In genomic region chr10:94992127-94992526, GRCm38 (mm10) we compare ENCODE assay signal across 8 mouse cellular contexts. TPM values are rescaled to one million over a fixed set of nuclear protein-coding genes. Genes with fewer than 3 reads are reported as not detected.
DNase-seq lines count a peak whose midpoint lies in the region; ATAC-seq and TF ChIP-seq lines count a peak whose summit lies in the region.

No protein-coding gene starts in this region.

- H3K27me3 ChIP-seq in embryonic facial prominence, embryonic 12.5 days, result 0 out of 2 replicates have a peak, but pooled peaks cover 3% of the 10 kb centered on the region
- H3K27me3 ChIP-seq in liver, adult 2 months (ENCODE audit: control insufficient read depth, insufficient read depth, low read length), result no peaks in the 10 kb centered on the region

- WGBS in embryonic facial prominence, embryonic 12.5 days, result 9% methylated on average over 9 of the region's 9 CpGs
- 10% methylated on average over 9 of the region's 9 CpGs for WGBS in liver, adult 2 months

- 0 out of 2 replicates have a peak, but pooled peaks cover 3% of the 10 kb centered on the region for H3K4me1 ChIP-seq in embryonic facial prominence, embryonic 12.5 days
- H3K4me1 ChIP-seq in liver, adult 2 months (ENCODE audit: control insufficient read depth, insufficient read depth, low read length), result peaks cover 8% of the 10 kb centered on the region

- peak overlapping the region; percentile 44 for H3K4me2 ChIP-seq in embryonic facial prominence, embryonic 12.5 days (replicated peaks)

- TF ChIP-seq POLR2A in liver, adult 2 months (IDR thresholded peaks at IDR 0.05; ENCODE audit: extremely low read depth, insufficient read depth, low read length), result no peak

- no peaks in the 10 kb centered on the region for H3K9me3 ChIP-seq in embryonic facial prominence, embryonic 12.5 days

- DNase-seq in A20 (ENCODE audit: low read depth, low spot score), result peak; percentile 81
- DNase-seq in adrenal gland, postnatal 14 days, result peak; percentile 93
- peak; percentile 83 to 86 for DNase-seq in heart, adult 9 months (ENCODE audit: low spot score in 2 of 2)
- DNase-seq in kidney, adult 8-10 months, result peak; percentile 68 to 71
- DNase-seq in liver, adult 2 months (ENCODE audit: extremely low read depth, low read depth, low spot score), result peak; percentile 45
- peak; percentile 68 to 89 for DNase-seq in spleen, postnatal 4 days (ENCODE audit: low spot score in 2 of 2)

- no peak for ATAC-seq in embryonic facial prominence, embryonic 12.5 days (ENCODE audit: insufficient number of reproducible peaks, insufficient read depth, low FRiP score, low TSS enrichment)
- peak; percentile 74 for ATAC-seq in monocyte, adult 5-6 weeks (replicated peaks; ENCODE audit: insufficient number of reproducible peaks, low FRiP score, low TSS enrichment, poor library complexity, severe bottlenecking)

- no peaks in the 10 kb centered on the region for H3K79me2 ChIP-seq in liver, adult 2 months (ENCODE audit: control insufficient read depth, insufficient read depth, low read length)

- H3K36me3 ChIP-seq in embryonic facial prominence, embryonic 12.5 days, result no peaks in the 10 kb centered on the region
- no peaks in the 10 kb centered on the region for H3K36me3 ChIP-seq in liver, adult 2 months (ENCODE audit: control insufficient read depth, insufficient read depth, low read length)

- TF ChIP-seq CTCF in liver, adult 2 months (IDR thresholded peaks at IDR 0.05; ENCODE audit: low read depth, low read length), result peak; percentile 90

- H3K27ac ChIP-seq in embryonic facial prominence, embryonic 12.5 days, result no peak overlapping the region
- H3K27ac ChIP-seq in liver, adult 2 months (replicated peaks; ENCODE audit: insufficient read depth, low read depth, low read length), result no peak overlapping the region

- no peak overlapping the region for H3K4me3 ChIP-seq in embryonic facial prominence, embryonic 12.5 days
- no peak overlapping the region for H3K4me3 ChIP-seq in liver, adult 2 months (ENCODE audit: insufficient read depth, low read depth, low read length)

- no peak overlapping the region for H3K9ac ChIP-seq in embryonic facial prominence, embryonic 12.5 days
- H3K9ac ChIP-seq in liver, adult 2 months (ENCODE audit: low read depth, low read length), result no peak overlapping the region

RNA-seq across cellular contexts. Expression of gene Plxnc1, which starts 47.5 kb away (rescaled TPM):
- 4.1 and 4.2 TPM in 2 replicates for total RNA-seq in adrenal gland, postnatal 14 days (2021)
- polyA plus RNA-seq in embryonic facial prominence, embryonic 12.5 days (2016; fragmentation: Nextera tagmentation; extraction: Ambion mirVana), result 3.4 and 3.5 TPM in 2 replicates
- total RNA-seq in liver, adult 2 months (2014; rRNA removed), result 11.6 and 13.9 TPM in 2 replicates
- polyA plus RNA-seq in liver, adult 2 months (2012; rRNA removed), result 2.6 and 2.7 TPM in 2 replicates
- total RNA-seq in monocyte, adult 5-6 weeks (2017), result 16.6 to 34.4 TPM (median 24.1 TPM) in 3 replicates
